Mouse (Mus musculus): Measurements from ENCODE around the gene Cul3. TPM values are rescaled to one million over a fixed set of nuclear protein-coding genes. Genes with fewer than 3 reads are reported as not detected.

Cul3 gene
- polyA plus RNA-seq, 1 experiment from 2014 or later: 35.2 TPM

- Histone ChIP-seq H3K4me1 (no peaks in the 10 kb centered on the region), H3K4me2 (replicated peaks) (no peak overlapping the region), H3K36me3 (0 out of 2 replicates have a peak, but pooled peaks cover 3% of the 10 kb centered on the region), H3K4me3 (no peak overlapping the region), H3K9me3 (no peaks in the 10 kb centered on the region), H3K9ac (replicated peaks) (no peak overlapping the region), H3K27me3 (no peaks in the 10 kb centered on the region), H3K27ac (replicated peaks) (no peak overlapping the region)
- WGBS: 77% methylated on average over 1 of the region's 1 CpGs
- no peak for ATAC-seq (replicated peaks)
Measured at GRCm38 (mm10) chr1:80260443-80260842, 79.8 kb downstream of the Cul3 start.

- Histone ChIP-seq H3K4me3 (no peak overlapping the region), H3K27me3 (no peaks in the 10 kb centered on the region), H3K36me3 (no peaks in the 10 kb centered on the region), H3K9me3 (no peaks in the 10 kb centered on the region), H3K4me1 (no peaks in the 10 kb centered on the region), H3K9ac (replicated peaks) (no peak overlapping the region), H3K4me2 (replicated peaks) (no peak overlapping the region), H3K27ac (replicated peaks) (no peak overlapping the region)
- WGBS: 85% methylated on average over 4 of the region's 4 CpGs
- ATAC-seq (replicated peaks): 0 out of 2 replicates have a peak, but pooled peaks have one; percentile 23
Measured at GRCm38 (mm10) chr1:80258632-80259031, 81.6 kb downstream of the Cul3 start.

- H3K4me1 ChIP-seq: no peaks in the 10 kb centered on the region
- H3K9ac ChIP-seq (replicated peaks): no peak overlapping the region
- no peak overlapping the region for H3K4me3 ChIP-seq
- H3K36me3 ChIP-seq: no peaks in the 10 kb centered on the region
- H3K4me2 ChIP-seq (replicated peaks): no peak overlapping the region
- no peaks in the 10 kb centered on the region for H3K27me3 ChIP-seq
- ATAC-seq (replicated peaks): no peak
- no peak overlapping the region for H3K27ac ChIP-seq (replicated peaks)
- no peaks in the 10 kb centered on the region for H3K9me3 ChIP-seq
Measured at GRCm38 (mm10) chr1:80253309-80253708, 87.0 kb downstream of the Cul3 start.

GRCm38 (mm10) chr1:80250247-80250646, 90.0 kb downstream of the Cul3 start:
- no peak for ATAC-seq (replicated peaks)
- no peak overlapping the region for H3K4me3 ChIP-seq
- H3K4me2 ChIP-seq (replicated peaks): no peak overlapping the region
- no peaks in the 10 kb centered on the region for H3K27me3 ChIP-seq
- H3K9ac ChIP-seq (replicated peaks): no peak overlapping the region
- H3K36me3 ChIP-seq: no peaks in the 10 kb centered on the region
- no peaks in the 10 kb centered on the region for H3K9me3 ChIP-seq
- WGBS: 91% methylated on average over 5 of the region's 5 CpGs
- H3K27ac ChIP-seq (replicated peaks): no peak overlapping the region
- H3K4me1 ChIP-seq: no peaks in the 10 kb centered on the region

- no peak for ATAC-seq (replicated peaks)
- H3K36me3 ChIP-seq: no peaks in the 10 kb centered on the region
- no peaks in the 10 kb centered on the region for H3K27me3 ChIP-seq
- no peaks in the 10 kb centered on the region for H3K9me3 ChIP-seq
- no peak overlapping the region for H3K4me3 ChIP-seq
- H3K4me2 ChIP-seq (replicated peaks): no peak overlapping the region
- no peaks in the 10 kb centered on the region for H3K4me1 ChIP-seq
- no peak overlapping the region for H3K9ac ChIP-seq (replicated peaks)
- no peak overlapping the region for H3K27ac ChIP-seq (replicated peaks)
Measured at GRCm38 (mm10) chr1:80247131-80247530, 93.1 kb downstream of the Cul3 start.

GRCm38 (mm10) chr1:80244123-80244522, 96.2 kb downstream of the Cul3 start:
- no peaks in the 10 kb centered on the region for H3K4me1 ChIP-seq
- no peaks in the 10 kb centered on the region for H3K27me3 ChIP-seq
- no peak for ATAC-seq (replicated peaks)
- no peak overlapping the region for H3K4me2 ChIP-seq (replicated peaks)
- no peak overlapping the region for H3K27ac ChIP-seq (replicated peaks)
- WGBS: 75% methylated on average over 3 of the region's 3 CpGs
- H3K36me3 ChIP-seq: no peaks in the 10 kb centered on the region
- H3K9me3 ChIP-seq: no peaks in the 10 kb centered on the region
- no peak overlapping the region for H3K4me3 ChIP-seq
- H3K9ac ChIP-seq (replicated peaks): no peak overlapping the region

GRCm38 (mm10) chr1:80241579-80241978, 98.7 kb downstream of the Cul3 start:
- Histone ChIP-seq H3K27me3 (no peaks in the 10 kb centered on the region), H3K4me3 (no peak overlapping the region), H3K9me3 (no peaks in the 10 kb centered on the region), H3K4me2 (replicated peaks) (no peak overlapping the region), H3K36me3 (no peaks in the 10 kb centered on the region), H3K4me1 (peaks cover 8% of the 10 kb centered on the region), H3K27ac (replicated peaks) (no peak overlapping the region), H3K9ac (replicated peaks) (no peak overlapping the region)
- no peak for ATAC-seq (replicated peaks)
- 94% methylated on average over 6 of the region's 6 CpGs for WGBS

- Histone ChIP-seq H3K4me1 (peaks cover 8% of the 10 kb centered on the region), H3K9ac (replicated peaks) (no peak overlapping the region), H3K4me2 (replicated peaks) (no peak overlapping the region), H3K4me3 (no peak overlapping the region), H3K9me3 (no peaks in the 10 kb centered on the region), H3K27me3 (no peaks in the 10 kb centered on the region), H3K27ac (replicated peaks) (no peak overlapping the region), H3K36me3 (no peaks in the 10 kb centered on the region)
- no peak for ATAC-seq (replicated peaks)
- WGBS: 17% methylated on average over 12 of the region's 12 CpGs
Measured at GRCm38 (mm10) chr1:80240017-80240660, 100.1 kb downstream of the Cul3 start.

- 79% methylated on average over 11 of the region's 11 CpGs for WGBS
- Histone ChIP-seq H3K4me2 (replicated peaks) (no peak overlapping the region), H3K27me3 (no peaks in the 10 kb centered on the region), H3K4me1 (peaks cover 8% of the 10 kb centered on the region), H3K9me3 (no peaks in the 10 kb centered on the region), H3K4me3 (no peak overlapping the region), H3K9ac (replicated peaks) (no peak overlapping the region), H3K27ac (replicated peaks) (no peak overlapping the region), H3K36me3 (no peaks in the 10 kb centered on the region)
- no peak for ATAC-seq (replicated peaks)
Measured at GRCm38 (mm10) chr1:80239481-80239880, 100.8 kb downstream of the Cul3 start.

GRCm38 (mm10) chr1:80236951-80237702, 103.2 kb downstream of the Cul3 start:
- ATAC-seq (replicated peaks): peak; percentile 53
- H3K4me2 ChIP-seq (replicated peaks): no peak overlapping the region
- H3K27ac ChIP-seq (replicated peaks): no peak overlapping the region

GRCm38 (mm10) chr1:80236126-80236525, 104.2 kb downstream of the Cul3 start:
- Histone ChIP-seq H3K36me3 (no peaks in the 10 kb centered on the region), H3K9me3 (no peaks in the 10 kb centered on the region), H3K4me2 (replicated peaks) (no peak overlapping the region), H3K9ac (replicated peaks) (no peak overlapping the region), H3K4me3 (no peak overlapping the region), H3K4me1 (peaks cover 8% of the 10 kb centered on the region), H3K27me3 (no peaks in the 10 kb centered on the region), H3K27ac (replicated peaks) (no peak overlapping the region)
- ATAC-seq (replicated peaks): no peak
- WGBS: 0% methylated on average over 1 of the region's 1 CpGs

More at GRCm38 (mm10) chr1:80236951-80237702, 103.2 kb downstream of the Cul3 start:
- Histone ChIP-seq H3K36me3 (no peaks in the 10 kb centered on the region), H3K9ac (replicated peaks) (no peak overlapping the region), H3K4me3 (no peak overlapping the region), H3K4me1 (peaks cover 8% of the 10 kb centered on the region), H3K27me3 (no peaks in the 10 kb centered on the region), H3K9me3 (no peaks in the 10 kb centered on the region)
- WGBS: 27% methylated on average over 11 of the region's 11 CpGs

GRCm38 (mm10) chr1:80230612-80231011, 109.7 kb downstream of the Cul3 start:
- H3K27ac ChIP-seq (replicated peaks): no peak overlapping the region
- no peaks in the 10 kb centered on the region for H3K9me3 ChIP-seq
- no peak overlapping the region for H3K4me2 ChIP-seq (replicated peaks)
- no peak overlapping the region for H3K4me3 ChIP-seq
- H3K27me3 ChIP-seq: no peaks in the 10 kb centered on the region
- ATAC-seq (replicated peaks): no peak
- no peaks in the 10 kb centered on the region for H3K36me3 ChIP-seq
- 81% methylated on average over 1 of the region's 1 CpGs for WGBS
- no peak overlapping the region for H3K9ac ChIP-seq (replicated peaks)
- H3K4me1 ChIP-seq: no peaks in the 10 kb centered on the region

Data from forebrain, embryonic 15.5 days (tissue).